Mouse (Mus musculus): ENCODE results near the gene Epb41l1.

Gene Epb41l1

GRCm38 (mm10) chr2:156430326-156430725, 9.6 kb downstream of the Epb41l1 start:
- no peaks in the 10 kb centered on the region for H3K27me3 ChIP-seq (ENCODE audit: insufficient read depth, low read length)

DNA sequence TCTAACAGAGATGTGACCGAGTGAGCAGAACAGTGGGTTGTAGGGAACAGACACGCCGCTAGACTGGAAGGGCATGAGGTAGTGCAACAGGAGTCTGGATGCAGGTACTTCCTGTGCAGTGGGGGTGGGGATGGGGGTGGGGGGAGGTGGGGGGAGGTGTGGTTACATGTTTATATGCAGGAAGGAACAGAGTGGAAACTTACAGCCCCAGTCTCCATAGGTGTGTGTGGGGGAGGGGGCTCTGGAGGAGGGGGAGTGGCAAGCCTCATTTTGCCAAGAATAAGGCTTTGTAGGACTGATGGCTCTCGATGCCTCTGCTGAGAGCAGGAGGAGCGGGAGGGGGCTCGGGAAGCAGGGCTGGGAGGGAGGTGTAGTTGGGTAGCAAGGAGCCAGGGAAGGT, 10.7 kb downstream of the Epb41l1 start:
- Histone ChIP-seq H3K27me3 (ENCODE audit: insufficient read depth, low read length) (no peaks in the 10 kb centered on the region), H3K4me1 (replicated peaks; ENCODE audit: low read depth, low read length) (peaks cover 91% of the 10 kb centered on the region), H3K36me3 (ENCODE audit: insufficient read depth, low read length) (peaks cover 11% of the 10 kb centered on the region), H3K4me3 (replicated peaks; ENCODE audit: low read length) (peak overlapping the region; percentile 56; the same call in 1 of the 2 replicates), H3K9me3 (ENCODE audit: low read length) (no peaks in the 10 kb centered on the region)
- TF ChIP-seq CTCF (conservative IDR thresholded peaks at IDR 0.05; ENCODE audit: low read length) = no peak
- no peak for TF ChIP-seq NANOG (IDR thresholded peaks at IDR 0.05; ENCODE audit: borderline replicate concordance, low read length)
- no peak for TF ChIP-seq POU5F1 (IDR thresholded peaks at IDR 0.05; ENCODE audit: borderline replicate concordance, low read length)

More at GRCm38 (mm10) chr2:156430326-156430725, 9.6 kb downstream of the Epb41l1 start:
- peaks cover 4% of the 10 kb centered on the region for H3K36me3 ChIP-seq (ENCODE audit: insufficient read depth, low read length)
- H3K4me1 ChIP-seq (replicated peaks; ENCODE audit: low read depth, low read length) = peaks cover 90% of the 10 kb centered on the region
- TF ChIP-seq POU5F1 (IDR thresholded peaks at IDR 0.05; ENCODE audit: borderline replicate concordance, low read length) (no peak), CTCF (conservative IDR thresholded peaks at IDR 0.05; ENCODE audit: low read length) (no peak), NANOG (IDR thresholded peaks at IDR 0.05; ENCODE audit: borderline replicate concordance, low read length) (no peak)
- H3K9me3 ChIP-seq (ENCODE audit: low read length) = no peaks in the 10 kb centered on the region
- peak overlapping the region; percentile 41 for H3K4me3 ChIP-seq (replicated peaks; ENCODE audit: low read length)

DNA sequence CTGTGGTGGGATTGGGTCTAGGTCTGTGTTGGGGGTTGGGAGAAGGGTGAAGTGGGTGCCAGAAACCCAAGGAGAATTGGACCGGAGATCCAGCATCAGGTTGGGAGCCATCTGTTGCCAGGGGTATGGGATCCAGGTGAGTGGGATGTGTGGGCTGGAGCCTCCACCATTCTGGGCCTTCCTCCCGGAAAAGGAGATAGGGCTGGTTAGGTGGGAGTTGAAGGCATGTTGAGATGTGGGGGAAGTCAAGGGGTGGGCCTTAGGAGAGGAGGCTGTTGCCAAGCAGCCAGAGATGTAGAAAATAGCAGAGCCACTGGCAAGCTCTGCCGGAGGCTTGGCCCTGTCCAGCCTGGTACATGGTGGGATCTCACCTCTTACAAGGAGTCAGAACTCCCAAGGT, 11.4 kb downstream of the Epb41l1 start:
- TF ChIP-seq CTCF (conservative IDR thresholded peaks at IDR 0.05; ENCODE audit: low read length) (no peak), POU5F1 (IDR thresholded peaks at IDR 0.05; ENCODE audit: borderline replicate concordance, low read length) (no peak), NANOG (IDR thresholded peaks at IDR 0.05; ENCODE audit: borderline replicate concordance, low read length) (no peak)
- no peaks in the 10 kb centered on the region for H3K27me3 ChIP-seq (ENCODE audit: insufficient read depth, low read length)
- no peaks in the 10 kb centered on the region for H3K9me3 ChIP-seq (ENCODE audit: low read length)
- peak overlapping the region; percentile 56 for H3K4me3 ChIP-seq (replicated peaks; ENCODE audit: low read length)
- H3K4me1 ChIP-seq (replicated peaks; ENCODE audit: low read depth, low read length) = peaks cover 91% of the 10 kb centered on the region
- H3K36me3 ChIP-seq (ENCODE audit: insufficient read depth, low read length) = peaks cover 11% of the 10 kb centered on the region

GRCm38 (mm10) chr2:156432874-156433868, 12.5 kb downstream of the Epb41l1 start:
- H3K9me3 ChIP-seq (ENCODE audit: low read length) = no peaks in the 10 kb centered on the region
- TF ChIP-seq CTCF (conservative IDR thresholded peaks at IDR 0.05; ENCODE audit: low read length) = no peak
- no peak for TF ChIP-seq POU5F1 (IDR thresholded peaks at IDR 0.05; ENCODE audit: borderline replicate concordance, low read length)
- no peak for TF ChIP-seq NANOG (IDR thresholded peaks at IDR 0.05; ENCODE audit: borderline replicate concordance, low read length)
- H3K4me1 ChIP-seq (replicated peaks; ENCODE audit: low read depth, low read length) = peaks cover 90% of the 10 kb centered on the region
- H3K36me3 ChIP-seq (ENCODE audit: insufficient read depth, low read length) = peaks cover 11% of the 10 kb centered on the region
- no peaks in the 10 kb centered on the region for H3K27me3 ChIP-seq (ENCODE audit: insufficient read depth, low read length)
- H3K4me3 ChIP-seq (replicated peaks; ENCODE audit: low read length) = peak overlapping the region; percentile 56

- H3K9me3 ChIP-seq (ENCODE audit: low read length) = no peaks in the 10 kb centered on the region
- no peaks in the 10 kb centered on the region for H3K27me3 ChIP-seq (ENCODE audit: insufficient read depth, low read length)
- H3K4me1 ChIP-seq (replicated peaks; ENCODE audit: low read depth, low read length) = peaks cover 87% of the 10 kb centered on the region
- H3K36me3 ChIP-seq (ENCODE audit: insufficient read depth, low read length) = peaks cover 18% of the 10 kb centered on the region
- H3K4me3 ChIP-seq (replicated peaks; ENCODE audit: low read length) = peak overlapping the region; percentile 58
- TF ChIP-seq NANOG (IDR thresholded peaks at IDR 0.05; ENCODE audit: borderline replicate concordance, low read length) (no peak), CTCF (conservative IDR thresholded peaks at IDR 0.05; ENCODE audit: low read length) (no peak), POU5F1 (IDR thresholded peaks at IDR 0.05; ENCODE audit: borderline replicate concordance, low read length) (no peak)
Observed at GRCm38 (mm10) chr2:156437637-156438036, 16.9 kb downstream of the Epb41l1 start.

- Histone ChIP-seq H3K27me3 (ENCODE audit: insufficient read depth, low read length) (no peaks in the 10 kb centered on the region), H3K36me3 (ENCODE audit: insufficient read depth, low read length) (peaks cover 25% of the 10 kb centered on the region), H3K4me1 (replicated peaks; ENCODE audit: low read depth, low read length) (peaks cover 90% of the 10 kb centered on the region), H3K4me3 (replicated peaks; ENCODE audit: low read length) (peak overlapping the region; percentile 69), H3K9me3 (ENCODE audit: low read length) (no peaks in the 10 kb centered on the region)
- no peak for TF ChIP-seq NANOG (IDR thresholded peaks at IDR 0.05; ENCODE audit: borderline replicate concordance, low read length)
- no peak for TF ChIP-seq POU5F1 (IDR thresholded peaks at IDR 0.05; ENCODE audit: borderline replicate concordance, low read length)
- no peak for TF ChIP-seq CTCF (conservative IDR thresholded peaks at IDR 0.05; ENCODE audit: low read length)
Observed at GRCm38 (mm10) chr2:156439666-156440462, 19.2 kb downstream of the Epb41l1 start.

GRCm38 (mm10) chr2:156441909-156442308, 21.2 kb downstream of the Epb41l1 start:
- Histone ChIP-seq H3K27me3 (ENCODE audit: insufficient read depth, low read length) (no peaks in the 10 kb centered on the region), H3K9me3 (ENCODE audit: low read length) (no peaks in the 10 kb centered on the region; the same call in 1 of the 2 replicates), H3K36me3 (ENCODE audit: insufficient read depth, low read length) (peaks cover 23% of the 10 kb centered on the region), H3K4me1 (replicated peaks; ENCODE audit: low read depth, low read length) (peaks cover 90% of the 10 kb centered on the region), H3K4me3 (replicated peaks; ENCODE audit: low read length) (no peak overlapping the region)
- no peak for TF ChIP-seq CTCF (conservative IDR thresholded peaks at IDR 0.05; ENCODE audit: low read length)
- TF ChIP-seq POU5F1 (IDR thresholded peaks at IDR 0.05; ENCODE audit: borderline replicate concordance, low read length) = no peak
- TF ChIP-seq NANOG (IDR thresholded peaks at IDR 0.05; ENCODE audit: borderline replicate concordance, low read length) = no peak

- Histone ChIP-seq H3K4me1 (replicated peaks; ENCODE audit: low read depth, low read length) (peaks cover 84% of the 10 kb centered on the region), H3K27me3 (ENCODE audit: insufficient read depth, low read length) (no peaks in the 10 kb centered on the region), H3K4me3 (replicated peaks; ENCODE audit: low read length) (no peak overlapping the region), H3K9me3 (ENCODE audit: low read length) (no peaks in the 10 kb centered on the region; the same call in 1 of the 2 replicates), H3K36me3 (ENCODE audit: insufficient read depth, low read length) (peaks cover 23% of the 10 kb centered on the region)
- TF ChIP-seq CTCF (conservative IDR thresholded peaks at IDR 0.05; ENCODE audit: low read length) (no peak), POU5F1 (IDR thresholded peaks at IDR 0.05; ENCODE audit: borderline replicate concordance, low read length) (no peak), NANOG (IDR thresholded peaks at IDR 0.05; ENCODE audit: borderline replicate concordance, low read length) (no peak)
Observed at GRCm38 (mm10) chr2:156443323-156443722, 22.6 kb downstream of the Epb41l1 start.

Data from E14TG2a.4 (cell line).